Mouse (Mus musculus): ENCODE results near the gene Cav1. TPM values are rescaled to one million over a fixed set of nuclear protein-coding genes. Genes with fewer than 3 reads are reported as not detected.

The Cav1 gene
- polyA plus RNA-seq (2012; ENCODE audit: insufficient read depth, insufficient read length, low replicate concordance, missing spikeins): not detected in 2 replicates

DNA sequence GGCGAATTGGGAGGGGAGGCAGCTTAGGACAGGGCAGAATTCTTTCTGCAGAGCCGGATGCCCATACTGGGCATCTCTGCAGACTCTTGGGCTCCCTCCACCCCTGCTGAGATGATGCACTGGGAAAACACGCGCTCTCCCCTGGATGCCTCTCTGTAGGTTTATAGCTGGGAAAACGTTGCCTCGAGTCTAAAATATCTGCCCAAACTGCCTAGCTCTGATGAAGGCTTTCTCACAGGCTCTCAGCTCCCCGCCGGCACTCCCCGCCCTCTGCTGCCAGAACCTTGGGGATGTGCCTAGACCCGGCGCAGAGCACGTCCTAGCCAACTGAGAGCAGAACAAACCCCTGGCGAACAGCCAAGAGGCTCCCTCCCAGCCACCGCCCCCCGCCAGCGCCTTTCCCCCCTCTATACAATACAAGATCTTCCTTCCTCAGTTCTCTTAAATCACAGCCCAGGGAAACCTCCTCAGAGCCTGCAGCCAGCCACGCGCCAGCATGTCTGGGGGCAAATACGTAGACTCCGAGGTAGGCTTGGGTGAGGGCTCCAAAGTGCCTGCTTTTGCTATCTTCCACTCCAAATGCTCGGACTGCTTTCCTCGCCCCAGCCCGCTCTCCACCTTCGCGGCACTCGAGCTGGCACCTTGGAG is at the start of gene Cav1:
Gene Cav1 (plus strand): TSS at position 382 of the 648 bp plus-strand sequence.
- TF ChIP-seq POLR2A (IDR thresholded peaks at IDR 0.05; ENCODE audit: insufficient read depth, low read depth, low read length): no peak
- no peak for TF ChIP-seq CTCF (IDR thresholded peaks at IDR 0.05; ENCODE audit: insufficient read depth, low read depth, low read length)
- under 1% methylated on average over 26 of the region's 26 CpGs for WGBS
- Histone ChIP-seq H3K4me3 (ENCODE audit: insufficient read depth, low read depth, low read length) (peak within 1 kb of the TSS; percentile 44), H3K27ac (ENCODE audit: insufficient read depth, low read depth, low read length) (peak within 1 kb of the TSS; percentile 76), H3K4me1 (ENCODE audit: control insufficient read depth, insufficient read depth, low read length) (peaks cover 22% of the 10 kb centered on the region)

DNA sequence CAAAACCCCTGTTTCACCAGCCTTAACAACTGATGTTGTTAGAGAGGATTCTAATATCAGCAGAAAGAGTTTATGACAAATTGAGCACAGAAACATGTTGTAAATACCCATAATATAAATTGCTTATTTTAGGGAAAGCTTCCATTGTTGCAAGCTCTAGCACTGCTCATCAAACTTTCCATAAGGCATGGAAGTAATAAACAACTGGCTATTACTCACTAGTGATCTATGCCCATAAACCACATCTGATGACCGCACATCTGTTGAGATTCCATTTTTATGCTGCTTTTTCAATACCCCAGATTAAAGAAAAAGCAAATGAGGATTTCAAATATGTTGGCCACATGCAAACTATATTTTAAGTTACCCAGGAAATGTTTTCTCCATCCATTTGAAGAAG is 48.0 kb upstream of the Cav1 start:
- Histone ChIP-seq H3K27ac (ENCODE audit: insufficient read depth, low read depth, low read length) (no peak overlapping the region), H3K4me1 (ENCODE audit: control insufficient read depth, insufficient read depth, low read length) (no peaks in the 10 kb centered on the region), H3K4me3 (ENCODE audit: insufficient read depth, low read depth, low read length) (no peak overlapping the region)
- TF ChIP-seq POLR2A (IDR thresholded peaks at IDR 0.05; ENCODE audit: insufficient read depth, low read depth, low read length) (no peak), CTCF (IDR thresholded peaks at IDR 0.05; ENCODE audit: insufficient read depth, low read depth, low read length) (no peak)
- 100% methylated on average over 1 of the region's 1 CpGs for WGBS

DNA sequence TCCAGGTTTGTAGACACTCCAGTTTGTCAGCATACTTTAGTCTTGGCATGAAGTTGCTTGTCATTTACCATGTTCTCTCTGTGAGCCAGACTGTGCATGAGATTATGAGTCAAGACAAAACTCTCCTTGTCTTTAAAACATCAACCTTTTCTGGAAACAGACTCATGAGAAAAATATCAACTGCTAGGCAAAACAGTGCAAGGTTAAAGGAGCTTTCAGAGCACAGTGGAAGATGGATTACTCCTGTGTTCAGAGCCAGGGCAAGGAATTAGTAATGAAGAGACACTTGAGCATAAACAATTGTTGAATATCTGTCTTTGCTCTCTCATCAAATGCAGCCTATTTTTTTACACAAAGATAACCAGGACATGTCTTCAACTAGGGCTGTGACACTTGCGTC is 47.2 kb upstream of the Cav1 start:
- TF ChIP-seq CTCF (IDR thresholded peaks at IDR 0.05; ENCODE audit: insufficient read depth, low read depth, low read length) (no peak), POLR2A (IDR thresholded peaks at IDR 0.05; ENCODE audit: insufficient read depth, low read depth, low read length) (no peak)
- 97% methylated on average over 1 of the region's 1 CpGs for WGBS
- Histone ChIP-seq H3K27ac (ENCODE audit: insufficient read depth, low read depth, low read length) (no peak overlapping the region), H3K4me3 (ENCODE audit: insufficient read depth, low read depth, low read length) (no peak overlapping the region), H3K4me1 (ENCODE audit: control insufficient read depth, insufficient read depth, low read length) (no peaks in the 10 kb centered on the region)

DNA sequence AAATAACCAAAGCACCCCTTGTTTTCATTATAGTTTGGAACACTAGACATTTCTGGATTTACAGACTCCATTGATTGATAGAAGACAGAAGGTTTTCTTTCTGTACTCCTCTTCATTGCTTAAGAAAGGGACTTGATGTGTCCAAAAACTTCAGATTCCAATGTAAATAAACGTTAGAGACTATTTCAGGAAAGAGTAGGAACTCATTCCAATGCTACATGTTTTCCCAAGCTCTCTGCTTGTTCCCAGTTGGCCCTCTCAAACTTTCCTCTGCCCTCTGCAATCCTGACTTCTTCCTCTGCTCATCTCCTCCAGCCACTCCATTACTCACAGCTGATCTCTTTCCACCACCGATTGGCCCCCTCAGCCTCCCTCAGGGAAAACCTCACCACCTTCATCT is 43.3 kb upstream of the Cav1 start:
- TF ChIP-seq CTCF (IDR thresholded peaks at IDR 0.05; ENCODE audit: insufficient read depth, low read depth, low read length) (no peak), POLR2A (IDR thresholded peaks at IDR 0.05; ENCODE audit: insufficient read depth, low read depth, low read length) (no peak)
- Histone ChIP-seq H3K27ac (ENCODE audit: insufficient read depth, low read depth, low read length) (no peak overlapping the region), H3K4me1 (ENCODE audit: control insufficient read depth, insufficient read depth, low read length) (no peaks in the 10 kb centered on the region), H3K4me3 (ENCODE audit: insufficient read depth, low read depth, low read length) (no peak overlapping the region)
- 74% methylated on average over 2 of the region's 2 CpGs for WGBS

DNA sequence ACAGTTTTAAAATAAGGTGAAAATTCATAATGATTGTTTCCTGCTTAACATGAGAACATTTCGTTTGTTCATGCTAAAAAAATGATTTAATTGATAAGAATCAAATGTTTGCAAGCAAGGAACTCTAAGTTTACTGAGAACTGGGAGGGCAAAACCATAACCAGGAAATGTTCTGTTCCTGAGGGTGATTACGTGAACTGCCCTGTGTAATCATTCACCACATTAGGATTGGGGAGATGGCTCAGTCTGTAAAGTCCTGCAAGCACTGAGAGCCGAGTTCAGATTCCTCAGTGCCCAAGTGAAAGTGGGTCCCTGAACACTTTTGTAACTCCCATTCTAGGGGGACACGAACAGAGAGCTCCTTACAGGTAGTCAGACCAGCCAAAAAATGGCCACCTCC is 41.1 kb upstream of the Cav1 start:
- no peak overlapping the region for H3K4me3 ChIP-seq (ENCODE audit: insufficient read depth, low read depth, low read length)
- no peak for TF ChIP-seq CTCF (IDR thresholded peaks at IDR 0.05; ENCODE audit: insufficient read depth, low read depth, low read length)
- no peak for TF ChIP-seq POLR2A (IDR thresholded peaks at IDR 0.05; ENCODE audit: insufficient read depth, low read depth, low read length)
- H3K4me1 ChIP-seq (ENCODE audit: control insufficient read depth, insufficient read depth, low read length): no peaks in the 10 kb centered on the region
- no peak overlapping the region for H3K27ac ChIP-seq (ENCODE audit: insufficient read depth, low read depth, low read length)
- 90% methylated on average over 4 of the region's 4 CpGs for WGBS

DNA sequence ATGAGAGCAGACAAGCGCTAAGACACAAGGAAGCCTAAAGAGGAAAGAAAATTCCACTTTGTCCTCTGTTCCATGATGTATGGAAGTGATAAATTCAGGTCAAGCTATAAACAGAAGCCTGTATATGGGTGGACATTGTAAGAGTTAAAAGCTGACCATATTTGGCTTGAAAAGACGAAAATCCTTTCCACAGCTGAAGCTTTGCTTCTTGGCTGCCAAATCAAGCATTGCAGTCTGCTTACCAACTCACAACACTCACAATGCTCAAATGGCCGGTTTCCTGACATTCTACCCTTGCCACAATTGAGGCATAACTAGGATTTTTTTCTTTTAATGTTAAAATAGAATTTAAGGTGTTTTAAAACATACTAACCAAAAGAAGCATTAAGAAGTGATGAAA is 39.7 kb upstream of the Cav1 start:
- Histone ChIP-seq H3K27ac (ENCODE audit: insufficient read depth, low read depth, low read length) (no peak overlapping the region), H3K4me1 (ENCODE audit: control insufficient read depth, insufficient read depth, low read length) (no peaks in the 10 kb centered on the region), H3K4me3 (ENCODE audit: insufficient read depth, low read depth, low read length) (no peak overlapping the region)
- 79% methylated on average over 3 of the region's 3 CpGs for WGBS
- TF ChIP-seq CTCF (IDR thresholded peaks at IDR 0.05; ENCODE audit: insufficient read depth, low read depth, low read length) (no peak), POLR2A (IDR thresholded peaks at IDR 0.05; ENCODE audit: insufficient read depth, low read depth, low read length) (no peak)

DNA sequence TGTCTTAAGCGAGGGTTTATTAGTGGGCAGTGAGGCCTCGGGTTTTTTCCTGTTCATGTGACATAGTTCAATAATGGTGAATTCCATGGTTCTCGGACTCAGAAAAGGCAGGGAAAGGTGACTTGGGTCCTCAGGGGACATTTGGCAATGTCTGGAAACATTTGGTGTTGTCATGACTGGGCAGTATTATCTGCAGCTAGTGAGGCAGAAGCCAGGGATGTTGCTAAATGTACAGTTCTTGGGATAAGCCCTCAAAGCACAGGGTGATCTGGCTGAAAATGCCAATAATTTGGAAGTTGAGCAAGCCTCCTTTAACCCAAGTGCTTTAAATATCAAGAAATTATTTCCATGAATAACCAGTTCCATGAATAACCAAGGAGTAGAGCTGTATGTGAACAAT is 27.8 kb upstream of the Cav1 start:
- WGBS: 96% methylated on average over 3 of the region's 3 CpGs
- Histone ChIP-seq H3K4me3 (ENCODE audit: insufficient read depth, low read depth, low read length) (no peak overlapping the region), H3K4me1 (ENCODE audit: control insufficient read depth, insufficient read depth, low read length) (peaks cover 10% of the 10 kb centered on the region; the same call in 1 of the 2 replicates), H3K27ac (ENCODE audit: insufficient read depth, low read depth, low read length) (no peak overlapping the region)
- TF ChIP-seq POLR2A (IDR thresholded peaks at IDR 0.05; ENCODE audit: insufficient read depth, low read depth, low read length): no peak
- TF ChIP-seq CTCF (IDR thresholded peaks at IDR 0.05; ENCODE audit: insufficient read depth, low read depth, low read length): no peak

DNA sequence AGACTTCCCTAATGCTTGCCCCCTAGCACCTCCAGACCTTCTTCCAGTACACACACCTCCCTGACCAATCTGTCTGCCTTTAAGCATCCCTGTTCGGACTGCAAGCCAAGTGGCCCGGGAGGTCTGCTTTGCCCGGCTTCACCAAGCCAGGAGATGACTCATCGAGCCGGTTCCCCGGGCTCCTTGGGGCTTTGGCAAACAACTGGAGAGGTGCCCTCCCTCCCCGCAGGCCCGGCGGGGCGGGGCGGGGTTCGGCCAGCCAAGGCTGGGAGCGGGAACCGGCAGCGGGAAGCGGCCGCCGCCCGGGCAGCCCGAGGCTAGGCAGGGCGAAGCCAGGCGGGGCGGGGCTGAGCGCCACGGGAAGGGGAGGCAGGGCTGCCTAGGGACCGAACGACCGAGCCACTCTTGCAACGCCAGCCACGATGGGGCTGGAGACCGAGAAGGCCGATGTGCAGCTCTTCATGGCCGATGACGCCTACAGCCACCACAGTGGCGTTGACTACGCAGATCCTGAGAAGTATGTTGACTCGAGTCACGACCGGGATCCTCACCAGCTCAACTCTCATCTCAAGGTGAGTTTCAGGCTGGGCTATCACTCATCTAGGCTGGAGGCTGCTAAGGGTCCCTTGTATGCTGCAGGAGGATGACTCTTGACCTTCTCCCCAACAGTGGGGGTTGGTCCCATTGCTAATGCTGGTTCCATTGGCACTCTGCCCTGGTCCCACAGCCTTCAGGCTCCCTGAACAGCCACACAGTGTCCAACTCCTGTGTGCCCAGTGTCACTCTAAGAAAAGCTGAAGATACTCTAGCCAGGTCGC is 25.0 kb upstream of the Cav1 start, which contains the start of gene Cav2:
Gene Cav2 (plus strand): TSS at position 247 of the 818 bp plus-strand sequence.
- 1% methylated on average over 40 of the region's 40 CpGs for WGBS

DNA sequence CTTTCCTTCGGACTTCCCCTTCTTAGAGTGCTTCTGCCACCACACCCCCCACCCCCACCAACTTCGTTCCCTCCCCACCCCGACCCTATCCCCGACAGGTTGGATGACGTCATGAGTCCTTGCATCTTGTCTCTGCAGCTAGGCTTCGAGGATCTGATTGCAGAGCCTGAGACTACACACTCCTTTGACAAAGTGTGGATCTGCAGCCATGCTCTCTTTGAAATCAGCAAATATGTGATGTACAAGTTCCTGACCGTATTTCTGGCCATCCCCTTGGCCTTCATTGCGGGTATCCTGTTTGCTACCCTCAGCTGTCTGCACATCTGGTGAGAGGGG is 24.4 kb upstream of the Cav1 start:
- Histone ChIP-seq H3K4me1 (ENCODE audit: control insufficient read depth, insufficient read depth, low read length) (peaks cover 10% of the 10 kb centered on the region; the same call in 1 of the 2 replicates), H3K4me3 (ENCODE audit: insufficient read depth, low read depth, low read length) (peak overlapping the region; percentile 58), H3K27ac (ENCODE audit: insufficient read depth, low read depth, low read length) (no peak overlapping the region)
- 33% methylated on average over 8 of the region's 8 CpGs for WGBS
- TF ChIP-seq POLR2A (IDR thresholded peaks at IDR 0.05; ENCODE audit: insufficient read depth, low read depth, low read length) (no peak), CTCF (IDR thresholded peaks at IDR 0.05; ENCODE audit: insufficient read depth, low read depth, low read length) (no peak)

More for the DNA sequence above, 25.0 kb upstream of the Cav1 start, which contains the start of gene Cav2:
- H3K27ac ChIP-seq (ENCODE audit: insufficient read depth, low read depth, low read length): peak within 1 kb of the TSS; percentile 15
- TF ChIP-seq POLR2A (IDR thresholded peaks at IDR 0.05; ENCODE audit: insufficient read depth, low read depth, low read length) (peak; percentile 25; the same call in 1 of the 2 replicates), CTCF (IDR thresholded peaks at IDR 0.05; ENCODE audit: insufficient read depth, low read depth, low read length) (no peak)
- peak within 1 kb of the TSS; percentile 58 for H3K4me3 ChIP-seq (ENCODE audit: insufficient read depth, low read depth, low read length)
- peaks cover 10% of the 10 kb centered on the region; the same call in 1 of the 2 replicates for H3K4me1 ChIP-seq (ENCODE audit: control insufficient read depth, insufficient read depth, low read length)
